Mouse (Mus musculus) bone marrow, adult 2 months (tissue): ENCODE measurements around the gene Mrpl24.

Source experiments
- CTCF ChIP-seq: fragments of 200-500 bp; IDR thresholded peaks from 2 replicates; pipeline ENCODE4 v1.5.1; 2011; ENCODE audit warnings: low read length, control low read depth; ENCODE audit not compliant: control insufficient read depth, insufficient read depth
- POLR2A ChIP-seq: fragments of 200-500 bp; IDR thresholded peaks from 2 replicates; pipeline ENCODE4 v1.6.1; 2011; ENCODE audit warnings: low read depth, mild to moderate bottlenecking, control low read depth, low read length, borderline replicate concordance; ENCODE audit not compliant: control insufficient read depth

DNA sequence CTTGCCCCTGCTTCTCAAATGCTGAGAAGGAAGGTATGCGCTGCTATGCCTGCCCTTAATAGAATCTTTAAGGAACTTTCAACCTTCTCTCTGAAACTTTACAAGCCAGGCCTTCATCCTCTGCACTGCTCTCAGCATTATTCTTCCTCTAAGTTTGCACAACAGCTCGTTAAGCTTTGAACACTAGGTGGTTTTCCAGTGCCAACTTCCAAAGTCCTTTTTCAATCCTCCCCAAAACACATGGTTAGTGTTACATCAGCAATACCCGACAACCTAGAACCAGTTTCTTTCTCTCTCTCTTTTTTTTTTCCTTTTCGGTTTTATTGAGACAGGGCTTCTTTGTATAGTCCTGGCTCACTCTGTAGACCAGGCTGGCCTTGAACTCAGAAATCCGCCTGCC lies 14.7 kb downstream of the Mrpl24 start:
- TF ChIP-seq CTCF (no peak), POLR2A (no peak)
